Mouse (Mus musculus) lung, embryonic 14.5 days (tissue): ENCODE measurements around the gene Cbr3. TPM values are rescaled to one million over a fixed set of nuclear protein-coding genes. Genes with fewer than 3 reads are reported as not detected.

ENCODE experiments used
- ATAC-seq: fragments of 200-750 bp; cut with Nextera tagmentation; 2 replicates; pipeline ENCODE4 v1.8.0; 2017; ENCODE audit warnings: mild to moderate bottlenecking, moderate TSS enrichment, moderate library complexity; ENCODE audit not compliant: insufficient read depth
- DNase-seq: peaks from one replicate; pipeline ENCODE4 v3.0.0-alpha.2; 2015
- H3K27ac ChIP-seq: fragments of 300-500 bp; sonication (generic); 2 replicates; pipeline ENCODE4 v1.5.1; 2014; ENCODE audit warnings: low read depth, mild to moderate bottlenecking, moderate library complexity
- H3K27me3 ChIP-seq: fragments of 300-500 bp; sonication (generic); 2 replicates; pipeline ENCODE4 v1.6.1; 2014; ENCODE audit warnings: low read length, control low read depth; ENCODE audit not compliant: insufficient read depth
- H3K36me3 ChIP-seq: fragments of 300-500 bp; sonication (generic); 2 replicates; pipeline ENCODE4 v1.6.1; 2014; ENCODE audit warnings: control low read depth; ENCODE audit not compliant: insufficient read depth
- H3K4me1 ChIP-seq: fragments of 300-500 bp; sonication (generic); 2 replicates; pipeline ENCODE4 v1.6.1; 2014; ENCODE audit warnings: antibody characterized with exemption, control low read depth; ENCODE audit not compliant: insufficient read depth
- H3K4me2 ChIP-seq: fragments of 300-500 bp; sonication (generic); 2 replicates; pipeline ENCODE4 v1.6.1; 2014; ENCODE audit warnings: mild to moderate bottlenecking
- H3K4me3 ChIP-seq: fragments of 300-500 bp; sonication (generic); 2 replicates; pipeline ENCODE4 v1.5.1; 2014; ENCODE audit warnings: low read depth, low read length
- H3K9ac ChIP-seq: fragments of 300-500 bp; sonication (generic); 2 replicates; pipeline ENCODE4 v1.6.1; 2014
- H3K9me3 ChIP-seq: fragments of 300-500 bp; sonication (generic); 2 replicates; pipeline ENCODE4 v1.6.1; 2016; ENCODE audit warnings: low read depth, low read length, control low read depth
- CTCF ChIP-seq: IDR thresholded peaks from 2 replicates; pipeline ENCODE4 v1.5.1; 2016; ENCODE audit warnings: antibody characterized with exemption, low read depth
- WGBS: fragments of 180-500 bp; shearing (Covaris S2); extraction: QIAGEN DNeasy Blood & Tissue Kit; methylation state at CpG from one replicate; pipeline ENCODE4 v1.1.7; 2014; 5-methylcytosine and 5-hydroxymethylcytosine counted together
- polyA plus RNA-seq: library from polyadenylated mRNA; unstranded; fragments of >200 nt; fragmentation: Nextera tagmentation; extraction: Ambion mirVana; gene quantifications from 2 replicates; pipeline ENCODE4 v1.2.1, GENCODE M21; 2014

The Cbr3 gene
- polyA plus RNA-seq, 1 experiment from 2014 or later = 4.4 TPM

DNA sequence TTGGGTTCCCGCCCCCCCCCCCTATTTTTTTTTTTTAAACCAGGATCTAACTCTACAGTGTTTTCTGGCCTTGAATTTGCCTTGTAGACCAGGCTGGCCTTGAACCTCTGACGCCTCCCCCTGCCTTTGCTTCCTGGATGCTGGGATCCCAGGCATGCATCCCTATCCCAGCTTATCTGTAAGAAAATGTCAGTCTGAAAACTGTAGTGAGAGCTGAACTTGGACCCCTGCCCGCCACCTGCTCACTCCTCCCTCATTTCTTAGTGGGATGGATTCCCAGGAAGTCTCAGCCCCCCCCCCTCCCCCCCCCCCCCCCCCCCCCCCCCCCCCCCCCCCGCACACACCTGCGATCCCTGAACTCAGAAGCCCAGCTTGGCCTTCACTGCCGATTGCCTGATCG is 3.4 kb downstream of the Cbr3 start:
- Histone ChIP-seq H3K9me3 (no peaks in the 10 kb centered on the region), H3K9ac (no peak overlapping the region), H3K4me2 (peak overlapping the region; percentile 34; the same call in 1 of the 2 replicates), H3K4me3 (no peak overlapping the region), H3K27ac (no peak overlapping the region), H3K4me1 (peaks cover 3% of the 10 kb centered on the region; the same call in 1 of the 2 replicates), H3K27me3 (peaks cover 40% of the 10 kb centered on the region), H3K36me3 (no peaks in the 10 kb centered on the region)
- WGBS = 77% methylated on average over 6 of the region's 7 CpGs
- DNase-seq = no peak
- no peak for TF ChIP-seq CTCF
- ATAC-seq = no peak

GRCm38 (mm10) chr16:93686945-93687344 is 3.9 kb downstream of the Cbr3 start:
- TF ChIP-seq CTCF = peak; percentile 58
- 42% methylated on average over 5 of the region's 5 CpGs for WGBS
- Histone ChIP-seq H3K4me2 (peak overlapping the region; percentile 34; the same call in 1 of the 2 replicates), H3K27ac (no peak overlapping the region), H3K36me3 (no peaks in the 10 kb centered on the region), H3K4me3 (no peak overlapping the region), H3K9me3 (no peaks in the 10 kb centered on the region), H3K4me1 (peaks cover 3% of the 10 kb centered on the region; the same call in 1 of the 2 replicates), H3K27me3 (peaks cover 35% of the 10 kb centered on the region), H3K9ac (no peak overlapping the region)
- DNase-seq = peak; percentile 81
- ATAC-seq = no peak

GRCm38 (mm10) chr16:93691206-93691841 is 8.3 kb downstream of the Cbr3 start:
- H3K4me2 ChIP-seq = no peak overlapping the region
- no peak overlapping the region for H3K27ac ChIP-seq
- DNase-seq (no peak), ATAC-seq (no peak)
- no peaks in the 10 kb centered on the region for H3K36me3 ChIP-seq
- H3K27me3 ChIP-seq = no peaks in the 10 kb centered on the region
- H3K4me1 ChIP-seq = no peaks in the 10 kb centered on the region
- 51% methylated on average over 6 of the region's 6 CpGs for WGBS
- TF ChIP-seq CTCF = no peak
- no peak overlapping the region for H3K4me3 ChIP-seq
- H3K9me3 ChIP-seq = no peaks in the 10 kb centered on the region
- no peak overlapping the region for H3K9ac ChIP-seq

DNA sequence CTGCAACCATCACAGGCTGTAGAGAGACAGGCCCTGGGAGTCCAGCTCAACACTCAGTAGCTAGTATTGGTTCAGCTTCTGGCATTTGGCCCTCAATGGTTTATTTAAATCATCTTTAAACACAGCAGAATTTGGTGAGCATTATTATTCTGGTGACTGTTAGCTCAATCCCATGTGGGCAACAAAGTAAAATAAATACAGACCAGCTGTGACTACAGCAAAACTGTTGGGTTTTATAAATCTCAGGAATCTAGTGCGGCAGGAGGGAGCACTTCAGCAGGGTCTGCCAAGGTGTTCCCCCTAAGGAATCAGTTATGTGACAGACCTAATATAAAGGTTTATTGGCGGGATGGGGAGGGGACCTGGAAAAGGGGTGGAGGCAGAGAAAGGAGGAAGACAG is 9.7 kb downstream of the Cbr3 start:
- no peak for TF ChIP-seq CTCF
- Histone ChIP-seq H3K36me3 (no peaks in the 10 kb centered on the region), H3K4me3 (no peak overlapping the region), H3K9me3 (no peaks in the 10 kb centered on the region), H3K27ac (no peak overlapping the region), H3K9ac (no peak overlapping the region), H3K4me1 (no peaks in the 10 kb centered on the region), H3K27me3 (no peaks in the 10 kb centered on the region), H3K4me2 (no peak overlapping the region)
- ATAC-seq (no peak), DNase-seq (no peak)
- 50% methylated on average over 2 of the region's 2 CpGs for WGBS

DNA sequence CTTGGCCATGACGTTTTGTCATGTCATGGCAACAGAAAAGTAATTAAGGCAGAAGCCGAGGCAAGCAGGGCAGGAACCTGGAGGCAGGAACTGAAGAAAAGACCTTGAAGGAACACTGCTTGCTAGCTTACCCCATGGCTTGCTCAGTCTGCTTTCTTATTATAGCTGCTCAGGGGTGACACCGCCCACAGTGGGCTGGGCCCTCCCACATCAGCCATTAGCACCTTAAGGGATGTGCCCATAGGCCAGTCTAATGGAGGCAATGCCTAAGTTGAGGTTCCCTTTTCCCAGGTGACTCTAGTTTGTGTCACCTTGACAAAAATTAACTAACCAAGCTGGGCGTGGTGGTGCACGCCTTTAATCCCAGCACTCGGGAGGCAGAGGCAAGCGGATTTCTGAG is 24.1 kb downstream of the Cbr3 start:
- Histone ChIP-seq H3K9ac (no peak overlapping the region), H3K4me1 (no peaks in the 10 kb centered on the region), H3K4me3 (no peak overlapping the region), H3K4me2 (no peak overlapping the region), H3K27ac (no peak overlapping the region), H3K27me3 (no peaks in the 10 kb centered on the region), H3K9me3 (no peaks in the 10 kb centered on the region), H3K36me3 (no peaks in the 10 kb centered on the region)
- no peak for DNase-seq
- WGBS = 86% methylated on average over 7 of the region's 7 CpGs
- ATAC-seq = no peak
- no peak for TF ChIP-seq CTCF

DNA sequence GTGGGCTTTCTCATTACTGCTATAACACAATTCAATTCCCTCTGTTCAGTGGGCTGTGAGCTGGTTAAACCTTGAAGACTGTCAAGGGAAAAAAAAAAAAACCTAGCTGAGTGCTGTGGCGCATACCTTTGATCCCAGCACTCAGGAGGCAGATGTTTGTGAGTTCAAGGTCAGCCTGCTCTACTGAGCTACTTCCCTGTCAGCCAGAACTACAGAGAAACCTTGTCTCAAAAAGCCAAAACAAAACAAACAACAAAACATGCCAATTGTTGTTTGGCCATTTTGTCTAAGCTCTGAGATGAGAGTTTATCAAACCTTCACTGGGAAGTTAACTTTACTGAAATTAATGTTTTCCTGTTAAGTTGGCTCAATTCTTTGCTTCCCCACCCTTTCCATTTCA is 26.2 kb downstream of the Cbr3 start:
- H3K4me1 ChIP-seq = no peaks in the 10 kb centered on the region
- no peak overlapping the region for H3K4me2 ChIP-seq
- ATAC-seq = no peak
- H3K27me3 ChIP-seq = peaks cover 7% of the 10 kb centered on the region; the same call in 1 of the 2 replicates
- H3K36me3 ChIP-seq = no peaks in the 10 kb centered on the region
- H3K4me3 ChIP-seq = no peak overlapping the region
- no peak for DNase-seq
- H3K27ac ChIP-seq = no peak overlapping the region
- H3K9ac ChIP-seq = no peak overlapping the region
- no peaks in the 10 kb centered on the region for H3K9me3 ChIP-seq
- TF ChIP-seq CTCF = no peak
- 67% methylated on average over 1 of the region's 1 CpGs for WGBS

DNA sequence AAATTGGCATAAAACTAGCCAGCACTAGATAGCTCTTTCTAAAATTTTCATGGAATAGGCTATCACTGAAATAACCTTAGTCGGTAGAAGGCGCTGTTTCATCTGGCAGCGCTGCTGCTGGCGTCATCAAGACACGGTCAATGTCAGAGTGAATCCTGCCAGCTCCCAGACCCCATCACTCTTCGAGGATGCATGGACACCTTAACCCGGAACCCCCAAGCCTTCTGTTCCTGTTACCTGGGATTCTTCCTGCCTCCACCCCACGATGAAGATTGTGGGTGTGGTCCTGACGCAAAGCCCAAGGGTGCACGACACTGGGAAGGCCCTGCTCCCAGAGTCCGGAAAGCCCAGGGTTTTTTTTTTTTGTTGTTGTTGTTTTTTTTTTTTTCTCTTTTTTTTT is 27.9 kb downstream of the Cbr3 start:
- Histone ChIP-seq H3K27me3 (peaks cover 7% of the 10 kb centered on the region; the same call in 1 of the 2 replicates), H3K9ac (no peak overlapping the region), H3K4me3 (peak overlapping the region; percentile 69), H3K9me3 (no peaks in the 10 kb centered on the region), H3K4me1 (0 out of 2 replicates have a peak, but pooled peaks cover 4% of the 10 kb centered on the region), H3K36me3 (no peaks in the 10 kb centered on the region), H3K27ac (0 out of 2 replicates have a peak overlapping the region, but pooled peaks have one; percentile 30), H3K4me2 (peak overlapping the region; percentile 99)
- ATAC-seq (peak; percentile 60), DNase-seq (peak; percentile 93)
- WGBS = under 1% methylated on average over 11 of the region's 11 CpGs
- peak; percentile 76 for TF ChIP-seq CTCF
